Comparison of ENCODE assay signal across 1 mouse cellular context in genomic region chr17:25220746-25221145, GRCm38 (mm10).
TF ChIP-seq lines count a peak whose summit lies in the region.

No protein-coding gene starts in this region.

TF ChIP-seq in CH12.LX, 34 proteins besides CTCF, POLR2A, EP300 and RAD21:
- TF ChIP-seq MXI1 (IDR thresholded peaks at IDR 0.05; ENCODE audit: low read depth, low read length) (no peak), MAZ (IDR thresholded peaks at IDR 0.05; ENCODE audit: low read depth, low read length) (no peak), ETS1 (conservative IDR thresholded peaks at IDR 0.05; ENCODE audit: low read depth, low read length) (no peak), POLR2AphosphoS2 (IDR thresholded peaks at IDR 0.05; ENCODE audit: low read depth, low read length) (no peak), CHD2 (IDR thresholded peaks at IDR 0.05; ENCODE audit: low read length) (no peak), GABPA (IDR thresholded peaks at IDR 0.05; ENCODE audit: insufficient replicate concordance, low read depth, low read length) (no peak), E2F4 (IDR thresholded peaks at IDR 0.05; ENCODE audit: insufficient replicate concordance, low read depth, low read length) (no peak), NELFE (IDR thresholded peaks at IDR 0.05; ENCODE audit: low read depth, low read length) (no peak), MEF2A (IDR thresholded peaks at IDR 0.05; ENCODE audit: borderline replicate concordance, low read depth, low read length) (no peak), ZKSCAN1 (IDR thresholded peaks at IDR 0.05; ENCODE audit: borderline replicate concordance, low read depth, low read length) (no peak), TBP (conservative IDR thresholded peaks at IDR 0.05; ENCODE audit: low read depth, low read length) (no peak), PAX5 (IDR thresholded peaks at IDR 0.05; ENCODE audit: low read length) (no peak), USF1 (IDR thresholded peaks at IDR 0.05; ENCODE audit: low read depth, low read length) (no peak), ZC3H11A (IDR thresholded peaks at IDR 0.05; ENCODE audit: low read depth, low read length) (no peak)
